Mouse (Mus musculus) retina, adult 2 months (tissue): ENCODE data around the gene Ankrd44.
A peak's percentile ranks its signal among the peaks of the same experiment; 100 is the strongest.

Source experiments
- DNase-seq: peaks from one replicate; pipeline ENCODE4 v3.0.0-alpha.2; 2012; ENCODE audit warnings: low read depth, low spot score

Ankrd44 gene

GRCm38 (mm10) chr1:54707036-54707887 lies 218.9 kb downstream of the Ankrd44 start:
- no peak for DNase-seq

GRCm38 (mm10) chr1:54706621-54707020 lies 219.6 kb downstream of the Ankrd44 start:
- DNase-seq = no peak

- no peak for DNase-seq
These were observed 222.7 kb downstream of the Ankrd44 start for GRCm38 (mm10) chr1:54703466-54703865.

GRCm38 (mm10) chr1:54702918-54703317 lies 223.3 kb downstream of the Ankrd44 start:
- no peak for DNase-seq

- no peak for DNase-seq
These were observed 230.8 kb downstream of the Ankrd44 start for GRCm38 (mm10) chr1:54695396-54695795.

GRCm38 (mm10) chr1:54691824-54692223 lies 234.4 kb downstream of the Ankrd44 start:
- DNase-seq = no peak

GRCm38 (mm10) chr1:54690291-54690965 lies 235.8 kb downstream of the Ankrd44 start:
- no peak for DNase-seq

- no peak for DNase-seq
These were observed 237.7 kb downstream of the Ankrd44 start for GRCm38 (mm10) chr1:54688441-54688840.

- DNase-seq = no peak
These were observed 241.9 kb downstream of the Ankrd44 start for GRCm38 (mm10) chr1:54684316-54684715.

GRCm38 (mm10) chr1:54679556-54679955 lies 246.6 kb downstream of the Ankrd44 start:
- DNase-seq = no peak

GRCm38 (mm10) chr1:54678037-54678436 lies 248.2 kb downstream of the Ankrd44 start:
- DNase-seq = no peak

GRCm38 (mm10) chr1:54675478-54675877 lies 250.7 kb downstream of the Ankrd44 start:
- DNase-seq = no peak

- no peak for DNase-seq
These were observed 258.2 kb downstream of the Ankrd44 start for GRCm38 (mm10) chr1:54667991-54668390.

- DNase-seq = peak; percentile 53
These were observed 260.4 kb downstream of the Ankrd44 start for GRCm38 (mm10) chr1:54665582-54666405.

- no peak for DNase-seq
These were observed 261.1 kb downstream of the Ankrd44 start for GRCm38 (mm10) chr1:54665095-54665494.

GRCm38 (mm10) chr1:54660674-54661073 lies 265.5 kb downstream of the Ankrd44 start:
- DNase-seq = no peak

GRCm38 (mm10) chr1:54658558-54658957 lies 267.6 kb downstream of the Ankrd44 start:
- no peak for DNase-seq

- DNase-seq = no peak
These were observed 277.9 kb downstream of the Ankrd44 start for GRCm38 (mm10) chr1:54648237-54648636.

- DNase-seq = peak; percentile 8
These were observed 278.8 kb downstream of the Ankrd44 start for GRCm38 (mm10) chr1:54647335-54647745.

GRCm38 (mm10) chr1:54640184-54640795 lies 285.9 kb downstream of the Ankrd44 start:
- DNase-seq = no peak

GRCm38 (mm10) chr1:54639506-54640078 lies 286.6 kb downstream of the Ankrd44 start:
- no peak for DNase-seq
